Mouse (Mus musculus) olfactory bulb, adult 2 months (tissue): Measurements from ENCODE around the gene Bnc2.

ENCODE experiments used
- CTCF ChIP-seq: fragments of 200-500 bp; IDR thresholded peaks from 2 replicates; pipeline ENCODE4 v1.5.1; 2012; ENCODE audit warnings: low read depth, mild to moderate bottlenecking, low read length, moderate library complexity; ENCODE audit not compliant: insufficient read depth
- POLR2A ChIP-seq: fragments of 200-500 bp; IDR thresholded peaks from 2 replicates; pipeline ENCODE4 v1.6.1; 2012; ENCODE audit warnings: mild to moderate bottlenecking, low read depth, low read length, moderate library complexity; ENCODE audit not compliant: insufficient read depth

DNA sequence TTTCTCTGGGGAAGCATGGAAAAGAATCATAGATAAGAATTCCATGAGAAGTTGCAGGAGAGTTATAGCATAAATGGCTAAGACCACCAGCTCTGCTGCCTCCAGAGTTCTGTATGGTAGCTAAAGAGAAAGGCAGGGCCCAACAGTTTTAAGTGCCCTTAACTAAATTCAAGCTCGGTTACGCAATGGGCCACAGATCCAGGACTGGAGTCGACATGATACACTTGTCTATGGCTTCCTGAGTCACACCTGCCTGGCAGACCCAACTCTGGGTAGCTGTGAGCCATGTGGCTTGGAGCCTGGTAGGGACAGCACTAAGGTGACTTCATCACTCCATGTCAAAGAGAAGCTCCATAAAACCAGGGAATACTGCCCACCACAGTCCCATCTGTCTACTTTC is 53.3 kb downstream of the Bnc2 start:
- TF ChIP-seq POLR2A = no peak
- TF ChIP-seq CTCF = no peak
